Mouse (Mus musculus) spleen, embryonic (tissue): Measurements from ENCODE around the gene Cacna2d1.

Experiments
- CTCF ChIA-PET: fragments of 350-600 bp; sonication (Branson Sonifier 250); formaldehyde crosslinking; loops from one replicate; lab custom pipeline; 2022; lab: Charles Lee

Cacna2d1 gene

DNA sequence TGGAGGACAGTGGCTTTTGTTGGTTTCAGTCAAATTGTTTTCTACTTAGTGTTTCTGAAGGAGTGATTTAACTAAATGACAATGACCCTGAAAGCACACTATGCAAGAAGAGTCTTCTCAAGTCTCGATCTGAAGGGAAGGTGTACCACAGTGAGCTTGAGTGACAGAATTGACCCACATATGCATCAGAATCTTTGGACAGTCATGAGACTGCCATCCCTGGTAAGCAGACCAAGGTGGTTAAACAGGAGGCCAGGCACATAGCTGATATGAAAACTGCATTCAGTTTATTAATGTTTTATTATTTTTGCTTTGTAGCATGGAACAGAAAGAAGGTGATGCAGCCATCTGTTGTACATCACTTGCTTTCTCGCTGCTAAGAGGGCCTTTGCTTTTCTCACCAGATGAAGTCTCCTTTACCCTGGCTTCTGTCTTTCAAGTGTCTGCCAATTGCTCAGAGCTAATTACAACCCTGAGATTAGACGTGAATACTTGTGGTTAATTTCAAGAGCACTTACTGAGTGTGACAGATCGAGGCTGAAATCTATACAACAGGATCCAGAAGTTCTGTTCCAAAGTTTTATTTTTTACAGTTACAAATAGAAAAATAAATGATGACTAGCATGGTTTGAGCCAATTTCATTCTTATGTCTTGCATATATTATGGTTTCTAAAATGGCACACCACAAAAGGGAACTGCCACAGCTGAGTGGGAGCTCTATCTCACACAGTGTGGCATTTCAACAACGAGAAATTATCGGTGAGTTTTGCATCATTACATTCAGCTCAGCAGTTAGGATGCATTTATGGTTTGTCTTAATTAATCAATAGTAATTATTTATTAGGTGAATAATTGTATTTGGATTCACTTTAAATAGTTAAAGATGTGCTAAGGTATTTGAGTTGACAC lies 221.1 kb downstream of the Cacna2d1 start:
- CTCF ChIA-PET: no interaction called here

DNA sequence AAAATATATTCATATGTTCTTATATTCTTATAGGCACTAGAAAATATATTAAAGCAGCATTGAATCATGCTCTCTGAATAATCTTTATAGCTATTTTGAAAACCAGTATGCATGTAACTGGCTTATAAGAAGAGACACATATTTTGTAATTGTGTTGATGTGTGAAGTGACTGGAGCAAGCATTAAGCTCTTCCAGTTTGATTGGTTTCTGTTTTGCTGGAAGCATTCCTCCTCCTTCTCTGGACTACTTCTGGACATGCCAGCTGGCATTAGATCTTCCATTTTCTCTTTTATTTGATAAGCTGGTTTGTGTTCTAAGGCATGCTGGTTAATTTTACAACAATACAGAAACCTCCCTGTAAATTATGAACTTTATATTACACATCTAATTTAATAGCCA lies 228.8 kb downstream of the Cacna2d1 start:
- CTCF ChIA-PET: no interaction called here

DNA sequence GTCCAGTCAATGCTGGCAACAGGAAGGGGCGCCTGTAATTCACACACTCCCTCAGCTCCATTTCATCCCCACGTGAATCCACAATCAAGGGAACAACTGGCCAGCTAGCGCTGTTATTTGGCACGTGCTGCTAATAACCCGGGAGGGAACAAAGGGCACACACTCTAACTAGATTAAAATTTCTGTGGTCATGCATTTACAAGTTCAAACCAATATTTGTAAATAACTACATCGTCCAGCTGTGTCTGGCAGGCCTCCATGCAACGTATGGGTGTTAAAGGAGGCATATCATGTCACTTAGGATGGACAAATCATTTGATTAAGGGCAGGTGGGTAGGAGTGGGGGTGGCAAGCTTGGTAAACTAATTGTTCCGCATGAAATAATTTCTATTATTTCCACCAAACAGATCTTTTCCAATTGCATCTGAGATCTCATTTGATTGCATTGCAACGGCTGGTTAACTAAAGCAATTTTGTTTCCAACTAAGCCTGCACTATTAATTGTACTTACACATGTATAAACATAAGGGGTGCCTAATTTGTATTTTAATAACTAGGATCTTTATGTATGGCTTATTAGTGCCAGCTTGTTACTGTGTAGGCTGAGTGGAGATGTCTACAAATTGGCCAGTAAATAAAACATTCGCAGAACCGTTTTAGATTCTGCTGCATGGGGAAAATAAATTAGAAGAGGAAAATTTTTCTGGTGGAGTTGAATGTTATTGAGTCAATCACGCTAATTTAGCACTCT lies 231.8 kb downstream of the Cacna2d1 start:
- CTCF ChIA-PET: no interaction called here

DNA sequence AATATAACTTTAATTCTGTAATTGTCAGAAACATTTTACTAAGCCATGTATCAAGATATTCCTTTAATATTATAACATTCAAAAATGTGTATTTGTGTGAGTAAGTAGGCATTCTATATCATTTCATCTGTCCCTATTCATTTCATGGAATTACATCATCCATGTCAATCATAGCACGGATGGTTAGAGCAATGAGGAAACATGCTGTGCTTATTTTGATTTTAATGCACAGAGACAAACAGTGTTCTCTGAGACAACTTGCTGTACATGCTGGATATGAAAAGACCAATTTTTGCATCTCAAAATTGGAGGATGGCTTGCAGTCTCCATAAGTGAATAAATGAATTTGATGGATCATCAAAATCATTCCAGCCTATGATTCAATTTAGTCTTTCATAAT lies 232.4 kb downstream of the Cacna2d1 start:
- CTCF ChIA-PET: no interaction called here

DNA sequence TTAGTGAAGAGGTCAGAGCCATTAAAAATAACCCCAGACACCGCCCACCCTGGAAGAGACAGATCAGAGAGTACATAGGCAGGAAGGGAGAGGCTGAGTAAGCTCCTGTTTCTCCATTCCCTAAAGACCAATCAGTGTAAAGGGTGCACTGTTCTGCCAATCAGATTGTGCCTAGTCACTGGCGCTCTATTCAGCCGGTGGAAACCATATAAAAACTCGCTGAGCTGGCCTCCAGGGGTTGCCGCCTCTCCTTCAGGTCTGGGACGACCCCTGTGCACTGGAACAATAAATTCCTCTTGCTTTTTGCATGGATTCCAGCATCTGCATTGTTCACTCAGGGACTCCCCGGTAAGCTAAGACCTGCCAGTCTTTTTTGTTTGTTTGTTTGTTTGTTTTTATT lies 246.6 kb downstream of the Cacna2d1 start:
- CTCF ChIA-PET: no interaction called here

DNA sequence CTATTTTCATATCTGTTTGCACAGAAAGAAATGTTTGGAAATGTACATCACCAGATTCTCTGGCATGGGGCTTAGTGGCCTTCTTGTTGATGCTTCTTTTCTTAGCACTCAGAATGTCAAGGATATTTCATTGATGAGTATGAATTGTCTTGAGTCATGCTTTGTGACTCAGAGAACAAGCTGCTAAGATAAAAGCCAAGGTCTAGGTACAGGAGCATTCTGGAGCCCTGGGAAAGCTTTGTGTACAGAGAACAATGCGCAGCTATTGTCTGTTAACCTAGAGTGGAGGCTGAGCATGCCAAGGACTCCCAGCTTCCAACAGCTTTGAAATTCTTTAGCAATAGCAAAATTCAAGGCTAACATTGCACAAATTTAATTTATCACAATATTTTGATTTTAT lies 249.6 kb downstream of the Cacna2d1 start:
- CTCF ChIA-PET: no interaction called here

DNA sequence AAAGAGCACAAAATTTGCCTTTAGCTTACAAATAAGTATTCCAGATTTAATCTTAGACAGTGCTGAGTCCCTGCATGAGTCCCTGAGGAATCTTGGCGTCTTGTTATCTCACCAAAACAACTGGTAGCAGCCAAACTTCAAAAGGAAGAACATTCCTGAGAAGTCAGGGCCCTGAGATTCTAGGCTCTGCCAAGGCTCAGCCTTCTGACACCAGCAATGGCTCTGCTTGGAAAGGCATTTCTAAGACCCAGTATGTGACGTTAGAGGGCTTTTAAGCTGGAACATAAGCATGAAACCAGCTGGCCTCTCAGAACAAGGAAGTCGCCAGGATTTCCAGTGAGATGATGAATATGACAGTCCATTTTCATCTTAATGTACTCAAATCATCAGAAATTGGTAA lies 253.4 kb downstream of the Cacna2d1 start:
- CTCF ChIA-PET: no interaction called here

DNA sequence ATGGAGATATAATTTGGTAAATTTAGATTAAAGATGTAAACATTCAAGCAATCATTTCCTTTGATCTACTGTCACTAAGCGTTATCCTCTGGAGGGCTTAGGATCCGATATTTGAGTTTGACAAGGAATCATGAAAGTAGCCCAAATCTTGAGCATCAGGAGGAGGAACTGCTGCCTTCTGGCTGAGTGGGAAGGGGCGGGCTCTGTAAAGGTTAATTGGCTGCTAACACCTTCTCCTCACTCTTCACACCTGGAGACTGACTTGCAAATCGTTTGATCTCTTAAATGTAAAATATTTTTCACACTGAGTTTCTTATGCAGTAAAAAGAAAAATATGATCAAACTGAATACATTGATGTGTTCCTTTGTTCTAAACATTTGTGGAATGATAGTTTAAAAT lies 255.4 kb downstream of the Cacna2d1 start:
- CTCF ChIA-PET: no interaction called here

DNA sequence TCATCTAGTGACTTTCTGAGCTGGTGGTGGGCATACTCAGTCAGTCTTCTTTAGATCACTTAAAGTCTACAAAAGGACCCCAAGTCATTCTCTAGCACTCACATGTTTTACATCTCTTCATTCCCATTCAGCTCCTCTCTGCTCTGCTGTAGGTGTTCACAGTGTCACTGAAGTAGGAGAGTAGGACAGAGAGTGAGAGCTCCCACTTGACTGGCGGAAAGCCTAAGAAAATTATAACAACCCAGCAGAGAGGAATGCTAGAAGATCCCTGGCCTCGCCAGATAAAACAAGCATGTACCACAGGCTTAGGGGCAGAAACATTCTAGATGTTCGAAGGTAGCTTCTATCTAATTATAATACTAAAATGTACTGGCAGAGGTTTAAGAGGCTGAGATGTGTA lies 256.7 kb downstream of the Cacna2d1 start:
- CTCF ChIA-PET: no interaction called here

DNA sequence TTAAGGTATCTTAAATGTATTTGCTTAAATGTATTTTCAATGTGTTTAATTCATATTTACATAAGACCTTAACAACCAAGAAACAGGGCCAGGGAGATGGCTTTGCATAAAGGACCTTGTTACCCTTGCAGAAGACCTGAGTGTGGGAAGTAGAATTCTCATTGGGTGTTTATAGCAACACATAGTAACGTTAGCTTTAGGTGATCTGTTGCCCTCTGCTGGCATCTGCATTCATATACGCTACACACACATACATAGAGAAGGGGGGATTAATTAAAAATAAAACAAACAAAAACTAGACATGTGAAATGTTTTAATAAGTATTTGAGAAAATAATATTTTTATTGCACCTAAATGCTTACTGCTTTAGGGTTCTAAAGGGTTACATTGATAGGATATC lies 265.3 kb downstream of the Cacna2d1 start:
- CTCF ChIA-PET: no interaction called here

DNA sequence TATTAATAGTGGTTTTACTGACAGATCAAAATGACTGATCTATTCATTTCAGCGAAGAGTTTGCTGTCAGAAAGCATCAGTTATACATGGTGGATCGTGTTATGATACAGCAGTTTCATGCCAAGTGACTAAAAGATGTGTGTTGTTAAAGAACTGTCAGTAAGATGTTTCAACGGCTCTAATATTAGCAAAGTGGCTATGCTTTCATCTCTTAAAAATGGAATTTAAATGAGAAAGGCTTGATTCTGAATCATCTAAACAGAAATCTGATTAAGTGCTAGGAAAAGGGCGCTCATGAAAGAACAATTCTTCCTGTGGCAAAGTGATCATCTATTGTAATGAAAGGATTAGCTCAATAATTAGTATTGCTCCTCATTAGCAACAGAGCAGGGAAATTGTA lies 287.5 kb downstream of the Cacna2d1 start:
- CTCF ChIA-PET: no interaction called here

DNA sequence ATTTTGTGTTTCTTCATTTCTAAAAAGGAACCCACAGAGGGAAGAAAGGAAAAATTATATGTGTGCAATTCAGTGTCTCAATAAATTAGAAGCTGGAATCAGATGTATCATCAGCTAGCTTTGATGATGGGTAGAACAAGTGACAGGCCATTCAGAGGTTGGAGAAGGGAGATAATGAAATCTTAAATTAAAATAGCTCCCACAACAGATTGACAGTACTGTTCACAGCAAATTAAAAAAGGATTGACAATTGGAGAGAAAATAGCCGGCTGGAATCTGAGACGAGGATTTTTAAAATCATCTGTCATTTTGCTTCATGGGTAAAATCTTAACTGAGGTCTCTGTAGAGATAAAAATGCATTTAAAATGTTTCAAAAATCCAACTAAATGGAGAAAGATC lies 290.9 kb downstream of the Cacna2d1 start:
- CTCF ChIA-PET: no interaction called here

DNA sequence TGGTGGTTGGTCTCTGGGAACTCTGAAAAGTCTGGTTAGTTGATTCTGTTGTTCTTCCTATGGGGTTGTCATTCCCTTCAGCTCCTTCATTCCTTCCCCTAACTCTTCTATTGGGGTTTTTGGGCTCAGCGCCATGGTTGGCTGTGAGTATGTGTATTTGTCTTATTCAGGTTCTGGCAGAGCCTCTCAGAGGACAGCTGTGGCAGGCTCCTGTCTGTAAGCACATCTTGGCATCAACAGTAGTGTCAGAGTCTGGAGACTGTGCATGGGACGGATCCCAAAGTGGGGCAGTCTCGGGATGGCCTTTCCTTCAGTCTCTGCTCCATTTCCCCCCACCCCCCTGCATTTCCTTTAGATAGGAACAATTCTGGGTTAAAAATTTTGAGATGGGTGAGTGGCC lies 294.9 kb downstream of the Cacna2d1 start:
- CTCF ChIA-PET: no interaction called here

DNA sequence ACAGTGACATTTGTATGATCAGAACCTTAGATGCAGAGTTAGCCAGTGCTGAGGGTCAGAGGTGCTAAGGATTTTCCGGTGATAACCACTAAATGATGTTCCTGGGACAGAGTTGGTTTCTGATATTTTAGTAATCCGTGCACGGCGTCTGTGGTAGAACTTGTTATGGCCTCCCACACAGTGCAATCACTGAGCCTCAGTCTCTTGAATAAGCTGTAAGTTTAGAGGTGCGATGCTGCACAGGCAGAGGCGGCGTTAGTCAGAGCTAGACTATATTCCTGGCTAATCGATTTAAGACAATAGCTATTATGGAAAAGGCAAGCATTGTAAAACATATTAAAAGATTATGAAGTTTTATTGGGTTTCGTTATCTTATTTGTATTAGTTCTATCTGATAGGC lies 297.0 kb downstream of the Cacna2d1 start:
- CTCF ChIA-PET: no interaction called here

DNA sequence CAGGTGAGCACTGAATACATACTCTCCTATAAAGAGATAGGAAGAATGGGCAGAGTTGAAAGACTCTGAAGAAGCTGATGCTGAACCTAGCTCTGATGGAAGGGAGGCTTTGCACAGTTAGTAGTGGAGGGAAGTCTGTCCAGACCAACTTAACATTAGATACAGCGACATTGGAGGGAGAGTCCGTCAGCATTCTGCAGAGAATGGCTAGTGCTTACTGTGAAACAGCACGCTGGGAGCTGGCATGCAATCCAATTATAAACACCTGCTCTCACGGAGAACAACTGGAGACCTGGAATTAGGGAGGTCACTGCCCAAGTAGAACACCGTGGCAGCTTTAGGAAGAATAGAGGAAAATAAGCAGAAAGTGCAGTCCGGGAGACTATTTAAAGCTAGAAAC lies 300.4 kb downstream of the Cacna2d1 start:
- CTCF ChIA-PET: no interaction called here

DNA sequence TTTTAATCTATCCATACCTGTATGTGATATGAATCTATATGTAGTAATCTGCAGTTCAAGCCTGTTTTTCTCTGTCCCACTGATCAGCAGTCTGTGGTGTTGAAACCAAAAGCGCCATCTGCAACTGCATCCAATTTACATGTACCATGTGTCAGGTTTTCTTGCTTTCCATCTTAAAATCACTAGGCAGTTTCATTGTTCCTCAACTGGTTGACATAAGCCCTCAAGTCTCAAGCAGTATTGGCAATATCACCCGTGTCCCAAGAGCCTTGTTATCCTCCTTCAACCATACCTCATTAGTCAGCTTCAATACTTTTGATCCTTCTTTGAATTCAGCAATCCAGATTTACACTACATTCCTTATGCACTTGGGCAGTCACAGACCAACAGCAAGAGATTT lies 301.4 kb downstream of the Cacna2d1 start:
- CTCF ChIA-PET: no interaction called here

DNA sequence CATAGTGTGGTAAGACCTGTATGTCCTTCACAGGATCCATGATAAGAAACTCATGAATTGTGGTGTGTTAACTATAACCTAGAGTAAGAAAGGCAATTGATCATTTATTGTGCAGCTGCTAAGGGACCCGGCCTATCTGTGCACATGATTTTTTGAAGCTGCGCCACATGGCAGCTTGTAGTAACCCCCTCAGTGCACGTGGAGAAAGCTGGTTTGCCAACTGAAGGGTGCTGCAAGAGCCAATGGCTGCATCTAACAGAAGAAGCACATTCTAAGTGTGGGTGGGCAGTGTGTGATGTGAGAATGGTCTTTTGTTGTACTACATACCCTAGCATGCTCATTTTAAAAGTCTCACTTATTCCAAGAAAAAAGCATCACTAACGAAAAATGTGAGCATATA lies 302.1 kb downstream of the Cacna2d1 start:
- CTCF ChIA-PET: no interaction called here

DNA sequence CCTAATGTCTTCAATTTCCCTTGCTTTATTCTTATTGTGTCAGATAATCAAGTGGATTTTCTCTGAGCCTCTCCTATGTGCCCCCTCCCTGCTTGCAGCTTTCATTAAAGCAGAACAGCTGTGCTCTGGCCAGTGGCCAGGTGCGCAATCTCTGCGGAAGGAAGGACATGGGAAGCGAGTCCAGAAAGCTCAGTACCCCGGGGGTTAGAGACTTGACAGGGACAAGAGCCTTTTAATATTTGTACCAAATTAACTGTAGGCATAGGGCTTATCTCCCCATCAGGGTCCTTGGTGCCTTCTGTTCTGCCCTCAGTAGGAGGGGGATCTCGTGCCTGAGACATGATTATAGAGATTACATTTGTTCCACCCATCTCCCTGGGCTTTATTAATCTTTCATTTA lies 303.5 kb downstream of the Cacna2d1 start:
- CTCF ChIA-PET: no interaction called here

DNA sequence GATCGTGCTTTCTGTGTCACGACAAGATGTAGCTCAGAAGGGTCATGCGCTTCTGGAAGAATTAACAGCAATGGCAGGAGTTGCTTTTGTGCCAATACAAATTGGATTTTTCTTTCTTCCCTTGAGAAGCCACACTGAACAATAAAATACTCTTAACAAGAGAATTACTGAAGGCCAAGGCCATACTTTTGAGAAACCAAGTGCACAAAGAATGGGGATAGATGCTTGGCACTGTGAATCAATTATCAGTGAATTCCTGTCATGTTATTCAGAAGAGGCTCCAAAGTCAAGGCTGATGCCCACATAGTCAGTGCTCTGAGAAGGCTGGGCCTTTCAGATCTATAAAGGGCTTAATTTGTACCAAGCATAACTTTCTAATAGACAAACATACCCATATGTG lies 305.8 kb downstream of the Cacna2d1 start:
- CTCF ChIA-PET: no interaction called here

DNA sequence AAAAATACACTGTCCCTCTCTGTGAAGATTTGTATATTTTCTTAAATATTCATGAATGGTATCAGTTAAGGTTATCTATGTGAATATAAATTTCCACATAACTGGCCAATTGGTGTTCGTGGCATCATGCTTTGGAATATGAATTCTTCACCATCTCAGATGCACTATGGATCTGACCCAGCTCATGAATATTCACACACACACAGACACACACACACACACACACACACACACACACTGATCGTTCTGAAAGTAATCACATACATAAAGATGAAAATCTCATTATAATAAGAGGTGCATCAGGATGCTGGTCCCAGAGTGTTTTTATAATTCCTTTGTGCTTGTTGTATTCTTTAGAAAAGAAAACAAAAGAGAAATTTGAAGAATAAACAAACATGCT lies 309.1 kb downstream of the Cacna2d1 start:
- CTCF ChIA-PET: no interaction called here

DNA sequence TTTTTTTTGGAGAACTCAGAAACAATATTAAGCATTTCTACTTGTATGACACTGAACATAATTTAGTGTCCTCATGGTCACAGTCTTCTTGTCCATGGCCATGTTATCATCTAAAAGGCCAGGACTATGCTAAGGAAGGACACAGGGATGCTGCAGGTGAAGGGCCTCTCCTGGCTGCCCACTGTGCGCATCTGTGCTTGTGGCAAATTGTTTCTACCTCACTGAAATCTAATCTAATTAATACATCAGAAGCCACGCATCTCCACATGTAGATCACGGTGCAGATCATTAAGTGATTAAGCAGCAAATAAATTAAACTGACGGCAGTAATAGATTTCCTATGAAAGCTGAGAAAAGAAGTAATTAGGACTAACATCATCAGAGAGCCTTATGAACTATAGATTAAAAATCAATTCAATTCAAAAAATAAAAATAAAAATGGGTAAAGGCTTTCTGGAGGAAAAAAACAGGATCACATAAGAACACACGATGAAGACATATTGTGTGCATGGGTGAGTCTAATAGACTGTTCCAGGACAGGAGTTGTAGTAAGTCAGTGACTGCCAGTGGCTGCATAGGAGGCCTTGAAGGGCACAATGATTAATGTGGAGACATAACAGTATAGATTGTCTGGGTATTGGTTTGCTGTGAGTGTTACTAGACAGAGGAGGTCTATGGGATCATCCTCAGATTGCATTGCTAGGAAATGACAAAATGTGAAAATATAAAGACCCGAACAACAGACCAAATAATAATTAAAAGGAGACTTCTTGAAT lies 318.4 kb downstream of the Cacna2d1 start:
- CTCF ChIA-PET: no interaction called here

DNA sequence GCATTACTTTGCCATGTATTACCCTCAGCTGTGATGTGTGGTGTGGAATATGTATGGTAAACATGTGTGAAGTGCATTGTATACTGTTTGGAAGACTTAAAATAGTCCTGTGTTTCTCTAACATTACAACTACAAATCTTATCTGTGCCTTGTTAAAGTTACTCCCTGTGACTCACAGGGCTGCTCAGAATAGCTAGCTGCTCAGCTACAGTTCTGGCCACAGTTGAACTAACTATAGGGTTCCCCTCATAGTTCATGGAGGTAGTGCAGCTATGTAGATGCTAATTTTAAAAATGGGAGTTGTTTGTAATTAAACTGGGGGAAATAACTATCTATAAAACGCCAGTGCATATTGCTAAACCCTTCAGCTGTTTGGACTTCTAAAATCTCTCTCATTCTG lies 319.3 kb downstream of the Cacna2d1 start:
- CTCF ChIA-PET: no interaction called here
